Mouse (Mus musculus) neural tube, embryonic 14.5 days (tissue): ENCODE results near the gene Klf16. TPM values are rescaled to one million over a fixed set of nuclear protein-coding genes. Genes with fewer than 3 reads are reported as not detected.

Experiments
- ATAC-seq: fragments of 200-750 bp; cut with Nextera tagmentation; 2 replicates; pipeline ENCODE4 v1.8.0; 2017; ENCODE audit warnings: low read depth, mild to moderate bottlenecking, moderate TSS enrichment, moderate library complexity
- H3K27ac ChIP-seq: fragments of 300-500 bp; sonication (generic); 2 replicates; pipeline ENCODE4 v1.5.1; 2014; ENCODE audit warnings: low read depth, mild to moderate bottlenecking, control low read depth, low read length, moderate library complexity, mixed read lengths
- H3K27me3 ChIP-seq: fragments of 300-500 bp; sonication (generic); 2 replicates; pipeline ENCODE4 v1.6.1; 2014; ENCODE audit warnings: low read length; ENCODE audit not compliant: control insufficient read depth, insufficient read depth
- H3K36me3 ChIP-seq: fragments of 300-500 bp; sonication (generic); 2 replicates; pipeline ENCODE4 v1.6.1; 2014; ENCODE audit warnings: low read length, mixed read lengths; ENCODE audit not compliant: control insufficient read depth, insufficient read depth
- H3K4me1 ChIP-seq: fragments of 300-500 bp; sonication (generic); 2 replicates; pipeline ENCODE4 v1.6.1; 2014; ENCODE audit warnings: low read length; ENCODE audit not compliant: control insufficient read depth, insufficient read depth
- H3K4me2 ChIP-seq: fragments of 300-500 bp; sonication (generic); 2 replicates; pipeline ENCODE4 v1.6.1; 2014; ENCODE audit warnings: mild to moderate bottlenecking, low read depth, low read length, control low read depth
- H3K4me3 ChIP-seq: fragments of 300-500 bp; sonication (generic); 2 replicates; pipeline ENCODE4 v1.5.1; 2014; ENCODE audit warnings: low read depth, low read length, control low read depth, mixed read lengths
- H3K9ac ChIP-seq: fragments of 300-500 bp; sonication (generic); replicated peaks from 2 replicates; pipeline ENCODE4 v1.6.1; 2014; ENCODE audit warnings: low read depth, mild to moderate bottlenecking, control low read depth, low read length, mixed read lengths
- H3K9me3 ChIP-seq: fragments of 300-500 bp; sonication (generic); 2 replicates; pipeline ENCODE4 v1.6.1; 2016; ENCODE audit warnings: low read length; ENCODE audit not compliant: control insufficient read depth
- WGBS: fragments of 180-500 bp; shearing (Covaris S2); extraction: QIAGEN DNeasy Blood & Tissue Kit; methylation state at CpG from one replicate; pipeline ENCODE4 v1.1.7; 2014; 5-methylcytosine and 5-hydroxymethylcytosine counted together
- polyA plus RNA-seq: library from polyadenylated mRNA; unstranded; fragments of >200 nt; fragmentation: Nextera tagmentation; extraction: Ambion mirVana; gene quantifications from 2 replicates; pipeline ENCODE4 v1.2.1, GENCODE M21; 2014

The Klf16 gene
- 3.5 and 4.8 TPM in 2 replicates for polyA plus RNA-seq

GRCm38 (mm10) chr10:80577195-80578130, at the start of gene Klf16:
Gene Klf16 (minus strand): TSS chr10:80577321.
- Histone ChIP-seq H3K4me1 (peaks cover 22% of the 10 kb centered on the region), H3K4me3 (peak within 1 kb of the TSS; percentile 76), H3K36me3 (no peaks in the 10 kb centered on the region), H3K9me3 (no peaks in the 10 kb centered on the region), H3K27ac (peak within 1 kb of the TSS; percentile 85), H3K4me2 (peak within 1 kb of the TSS; percentile 94), H3K27me3 (no peaks in the 10 kb centered on the region; the same call in 1 of the 2 replicates), H3K9ac (peak within 1 kb of the TSS; percentile 76)
- whole genome bisulfite sequencing, result under 1% methylated on average over 67 of the region's 97 CpGs
- ATAC-seq, result peak; percentile 75

GRCm38 (mm10) chr10:80625764-80626163, 48.6 kb upstream of the Klf16 start:
- H3K9ac ChIP-seq, result no peak overlapping the region
- no peaks in the 10 kb centered on the region for H3K9me3 ChIP-seq
- no peak overlapping the region for H3K4me3 ChIP-seq
- no peaks in the 10 kb centered on the region for H3K36me3 ChIP-seq
- H3K27ac ChIP-seq, result no peak overlapping the region
- peaks cover 33% of the 10 kb centered on the region for H3K4me1 ChIP-seq
- WGBS, result 94% methylated on average over 4 of the region's 4 CpGs
- no peak for ATAC-seq
- no peak overlapping the region for H3K4me2 ChIP-seq
- H3K27me3 ChIP-seq, result no peaks in the 10 kb centered on the region

- peaks cover 30% of the 10 kb centered on the region for H3K4me1 ChIP-seq
- H3K4me2 ChIP-seq, result peak overlapping the region; percentile 99
- H3K27me3 ChIP-seq, result no peaks in the 10 kb centered on the region
- H3K36me3 ChIP-seq, result no peaks in the 10 kb centered on the region
- peak overlapping the region; percentile 83 for H3K27ac ChIP-seq
- no peaks in the 10 kb centered on the region for H3K9me3 ChIP-seq
- peak overlapping the region; percentile 80 for H3K4me3 ChIP-seq
- no peak for ATAC-seq
- 18% methylated on average over 15 of the region's 15 CpGs for WGBS
- H3K9ac ChIP-seq, result peak overlapping the region; percentile 86
Measured at GRCm38 (mm10) chr10:80623457-80624191, 46.5 kb upstream of the Klf16 start.

- peak within 1 kb of the TSS; percentile 95 for H3K27ac ChIP-seq
- no peaks in the 10 kb centered on the region for H3K27me3 ChIP-seq
- peaks cover 29% of the 10 kb centered on the region for H3K4me1 ChIP-seq
- H3K9ac ChIP-seq, result peak within 1 kb of the TSS; percentile 86
- peak within 1 kb of the TSS; percentile 80 for H3K4me3 ChIP-seq
- H3K9me3 ChIP-seq, result no peaks in the 10 kb centered on the region
- under 1% methylated on average over 80 of the region's 85 CpGs for WGBS
- H3K4me2 ChIP-seq, result peak within 1 kb of the TSS; percentile 99
- H3K36me3 ChIP-seq, result no peaks in the 10 kb centered on the region
- ATAC-seq, result no peak; the same call in 1 of the 2 replicates
Measured at GRCm38 (mm10) chr10:80622661-80623456, 45.7 kb upstream of the Klf16 start, which contains the start of gene Csnk1g2. Gene Csnk1g2 (plus strand): TSS chr10:80622838.

GRCm38 (mm10) chr10:80621940-80622660, 45.0 kb upstream of the Klf16 start:
- H3K4me3 ChIP-seq, result peak overlapping the region; percentile 80
- no peaks in the 10 kb centered on the region for H3K27me3 ChIP-seq
- H3K36me3 ChIP-seq, result no peaks in the 10 kb centered on the region
- peak overlapping the region; percentile 70 for H3K4me2 ChIP-seq
- no peaks in the 10 kb centered on the region for H3K9me3 ChIP-seq
- H3K4me1 ChIP-seq, result peaks cover 29% of the 10 kb centered on the region
- H3K9ac ChIP-seq, result peak overlapping the region; percentile 86
- peak overlapping the region; percentile 95 for H3K27ac ChIP-seq
- peak; percentile 94 for ATAC-seq
- WGBS, result under 1% methylated on average over 64 of the region's 64 CpGs

- no peaks in the 10 kb centered on the region for H3K36me3 ChIP-seq
- 2% methylated on average over 9 of the region's 9 CpGs for WGBS
- ATAC-seq, result no peak
- H3K4me3 ChIP-seq, result peak overlapping the region; percentile 80
- peak overlapping the region; percentile 57 for H3K9ac ChIP-seq
- no peaks in the 10 kb centered on the region for H3K27me3 ChIP-seq
- H3K4me1 ChIP-seq, result peaks cover 29% of the 10 kb centered on the region
- no peaks in the 10 kb centered on the region for H3K9me3 ChIP-seq
- peak overlapping the region; percentile 95 for H3K27ac ChIP-seq
- peak overlapping the region; percentile 70 for H3K4me2 ChIP-seq
Measured at GRCm38 (mm10) chr10:80621690-80621939, 44.5 kb upstream of the Klf16 start.

GRCm38 (mm10) chr10:80620796-80621689, 43.9 kb upstream of the Klf16 start:
- Histone ChIP-seq H3K27me3 (no peaks in the 10 kb centered on the region), H3K4me3 (peak overlapping the region; percentile 80), H3K4me2 (peak overlapping the region; percentile 70), H3K9ac (peak overlapping the region; percentile 57), H3K4me1 (peaks cover 29% of the 10 kb centered on the region), H3K9me3 (no peaks in the 10 kb centered on the region), H3K36me3 (peaks cover under 1% of the 10 kb centered on the region; the same call in 1 of the 2 replicates), H3K27ac (peak overlapping the region; percentile 95)
- ATAC-seq, result no peak
- 51% methylated on average over 16 of the region's 16 CpGs for WGBS
